Mouse (Mus musculus): ENCODE data around the gene Nipa1.

Nipa1 gene

DNA sequence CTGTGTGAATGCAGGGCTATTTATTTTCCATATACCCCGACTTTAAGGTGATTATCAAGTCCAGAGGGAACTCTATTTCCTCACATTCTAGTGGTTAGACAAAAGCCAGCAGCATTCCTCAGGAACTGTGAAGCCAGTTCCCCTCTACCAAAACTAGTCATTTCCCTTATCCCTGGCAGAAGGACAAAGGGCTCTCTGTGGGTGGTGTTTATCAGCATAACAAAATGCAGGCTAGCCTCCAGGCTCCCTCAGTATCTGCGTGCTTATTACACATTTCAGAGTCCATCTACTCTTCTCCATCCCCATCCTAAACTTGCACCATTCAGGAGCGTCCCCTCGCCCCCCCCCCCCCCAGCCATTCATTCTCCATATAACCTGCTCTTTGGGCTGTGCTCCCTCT lies 20.8 kb downstream of the Nipa1 start:
- DNase-seq: no peak

DNA sequence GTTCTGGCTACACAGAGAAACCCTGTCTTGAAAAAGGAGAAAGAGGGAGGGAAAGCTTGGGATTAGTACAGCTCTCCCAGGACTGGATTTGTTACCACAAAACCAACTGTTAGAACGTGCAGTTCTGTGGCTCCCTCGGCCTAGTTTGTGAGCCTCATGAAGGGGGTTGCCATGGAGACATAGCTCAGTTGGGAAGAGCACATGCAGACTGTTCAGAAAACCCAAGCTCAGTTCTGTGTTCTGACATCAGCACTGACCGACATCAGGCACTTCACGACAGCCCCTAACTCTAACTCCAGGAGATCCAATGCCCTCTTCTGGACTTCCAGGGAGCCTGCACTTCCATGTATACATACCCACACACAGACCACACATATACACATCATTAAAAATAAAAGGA lies 24.7 kb downstream of the Nipa1 start:
- DNase-seq: no peak

DNA sequence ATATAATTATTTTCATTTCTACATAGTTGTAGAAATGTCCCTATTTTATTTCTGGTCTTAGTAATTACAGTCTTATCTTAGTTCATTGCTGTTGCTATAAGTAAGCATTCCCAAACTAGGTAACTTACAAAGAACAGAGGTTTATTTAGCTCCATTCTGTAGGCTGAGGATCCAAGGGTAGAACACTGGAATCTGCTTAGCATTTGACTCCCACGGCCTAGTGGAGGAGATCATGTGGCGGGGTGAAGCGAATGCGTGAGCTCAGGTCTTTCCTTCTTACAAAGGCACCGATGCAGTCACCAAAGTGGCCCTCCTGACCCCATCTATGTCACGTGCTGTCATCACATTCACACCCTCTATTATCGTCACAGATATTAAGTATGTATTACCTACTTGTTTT lies 27.9 kb downstream of the Nipa1 start:
- DNase-seq: no peak

DNA sequence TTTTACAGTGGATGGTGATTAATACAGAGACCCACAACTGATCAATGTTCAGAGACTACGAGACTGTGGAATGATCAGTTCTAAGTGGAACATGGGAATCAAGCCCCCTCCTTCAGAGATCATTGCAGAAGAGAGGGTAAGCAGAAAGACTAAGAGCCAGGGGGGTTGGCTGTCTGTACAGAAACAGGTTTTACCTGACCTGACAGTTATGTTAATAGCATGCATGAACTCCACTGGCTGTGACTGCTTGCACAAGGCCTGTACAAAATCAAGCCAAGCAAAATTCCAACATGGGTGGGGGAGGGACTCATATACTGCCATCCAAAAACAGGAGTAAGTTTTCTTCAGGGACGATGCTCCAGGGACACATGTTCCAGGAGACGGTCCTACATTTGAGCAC lies 28.6 kb downstream of the Nipa1 start:
- DNase-seq: no peak

DNA sequence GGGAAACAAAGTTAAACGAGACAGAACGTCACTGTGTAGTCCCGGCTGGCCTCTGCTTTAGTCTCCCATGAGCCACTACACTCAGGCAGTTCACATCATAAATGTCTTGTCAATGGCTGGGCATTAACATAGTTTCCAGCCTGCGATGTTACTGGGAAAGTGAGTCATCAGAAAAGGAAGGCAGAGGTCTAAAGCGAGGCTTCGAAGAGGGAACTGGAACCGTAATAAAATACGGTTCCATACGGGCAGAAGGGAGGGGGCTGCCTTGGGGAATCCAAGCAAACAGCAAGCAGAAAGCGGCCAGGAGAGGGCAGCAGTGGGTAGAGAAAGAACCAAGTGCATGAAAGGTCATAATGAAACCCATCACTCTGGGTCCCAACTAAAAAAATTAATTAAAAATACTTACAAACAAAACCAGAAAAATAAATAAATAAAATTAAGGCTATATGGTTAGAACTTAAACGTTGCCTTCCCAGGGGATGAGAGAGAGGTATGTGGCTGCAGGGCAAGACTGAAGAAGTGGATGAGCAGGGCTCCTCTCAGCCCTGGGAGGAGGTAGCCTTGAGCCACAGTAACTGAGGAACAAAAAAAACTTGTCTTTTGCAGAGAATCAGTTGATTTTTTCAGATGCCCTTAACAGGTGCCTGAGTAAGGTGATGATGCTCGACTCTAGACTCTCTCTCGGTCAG lies 33.1 kb downstream of the Nipa1 start:
- peak; percentile 56 to 71 for DNase-seq

DNA sequence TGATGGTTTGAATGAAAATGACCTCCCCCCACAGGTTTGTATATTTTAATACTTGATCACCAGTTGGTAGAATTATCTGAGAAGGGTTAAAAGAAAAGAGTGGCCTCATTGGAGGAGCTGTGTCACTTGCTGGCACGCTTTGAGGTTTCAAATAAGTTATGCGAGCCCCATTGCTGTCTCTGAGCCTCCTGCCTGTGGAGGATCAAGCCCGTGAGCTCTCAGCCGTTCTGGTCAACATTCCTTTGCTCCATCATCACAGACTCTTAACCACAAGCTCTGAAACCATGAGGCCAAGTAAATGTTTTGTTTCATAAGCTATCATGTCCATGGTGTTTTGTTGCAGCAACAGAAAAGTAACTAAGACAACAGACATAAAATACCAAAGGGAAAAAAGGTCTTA lies 35.0 kb downstream of the Nipa1 start:
- DNase-seq: no peak

DNA sequence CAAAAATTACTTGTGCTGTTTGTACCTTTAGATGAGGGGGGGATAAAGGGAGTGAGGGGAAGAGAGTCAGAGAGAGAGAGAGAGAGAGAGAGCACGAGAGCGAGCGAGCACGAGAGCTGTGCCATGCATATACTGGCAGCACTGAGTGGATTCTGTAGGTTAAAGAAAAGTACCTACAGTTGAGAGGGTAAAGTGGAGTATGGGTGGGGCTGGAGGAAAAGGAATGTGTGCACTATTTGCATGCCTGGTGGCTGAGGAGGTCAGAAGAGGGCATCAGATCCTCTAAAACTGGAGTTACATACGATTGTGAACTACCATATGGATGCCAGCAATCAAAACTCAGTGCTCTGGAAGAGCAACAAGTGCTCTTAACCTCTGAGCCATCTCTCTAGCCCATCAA lies 36.6 kb downstream of the Nipa1 start:
- DNase-seq: no peak

DNA sequence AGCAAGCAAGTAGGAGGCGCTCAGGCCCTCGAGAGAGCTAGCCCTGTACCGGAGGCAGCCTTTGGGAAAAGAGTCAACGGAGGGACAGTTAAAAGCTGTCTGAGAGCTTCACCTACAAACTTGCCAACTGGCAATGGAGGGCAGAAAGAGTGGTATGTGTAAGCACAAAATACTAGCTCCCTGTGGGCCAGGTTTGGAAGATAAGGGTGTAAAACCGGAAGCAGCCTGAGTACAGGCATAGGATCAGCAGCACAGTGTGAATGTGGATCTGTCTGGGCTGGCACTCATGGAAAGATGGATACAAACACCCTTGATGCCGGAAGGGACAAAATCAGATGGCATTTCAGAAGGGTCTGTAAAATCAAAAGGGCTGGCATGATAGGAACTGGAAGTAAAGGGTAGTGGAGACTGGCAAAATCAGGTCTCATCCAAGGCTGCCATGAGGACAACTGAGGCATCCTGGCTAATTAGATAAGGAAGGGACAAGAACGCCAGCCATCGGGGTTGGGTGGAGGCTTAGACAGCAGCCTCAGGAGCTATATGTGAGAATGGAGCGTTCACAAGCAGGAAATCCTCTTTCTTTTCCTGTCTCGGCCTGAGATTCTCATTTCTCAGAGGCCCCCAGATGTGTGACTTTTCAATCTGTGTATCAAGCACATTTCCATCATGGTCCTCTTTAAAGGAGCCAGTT lies 37.6 kb downstream of the Nipa1 start:
- no peak for DNase-seq

DNA sequence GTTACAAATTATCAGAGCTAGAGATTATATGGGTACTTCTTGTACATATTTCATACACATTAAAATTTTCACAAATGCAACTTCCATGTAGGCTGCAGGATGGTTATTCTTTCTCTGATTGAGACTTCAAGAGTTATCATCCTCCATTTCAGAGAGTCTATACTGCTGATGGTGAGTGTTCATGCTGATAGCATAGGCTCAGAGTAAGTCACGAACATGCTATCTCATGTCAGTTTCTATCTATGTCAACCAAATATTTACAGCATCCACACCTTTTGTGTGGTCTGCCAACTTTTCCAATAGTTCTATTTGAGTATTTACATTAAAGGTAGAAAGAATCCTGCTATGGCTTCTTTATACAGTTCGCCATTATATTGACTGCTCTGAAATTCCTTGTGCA lies 38.2 kb downstream of the Nipa1 start:
- DNase-seq: no peak

DNA sequence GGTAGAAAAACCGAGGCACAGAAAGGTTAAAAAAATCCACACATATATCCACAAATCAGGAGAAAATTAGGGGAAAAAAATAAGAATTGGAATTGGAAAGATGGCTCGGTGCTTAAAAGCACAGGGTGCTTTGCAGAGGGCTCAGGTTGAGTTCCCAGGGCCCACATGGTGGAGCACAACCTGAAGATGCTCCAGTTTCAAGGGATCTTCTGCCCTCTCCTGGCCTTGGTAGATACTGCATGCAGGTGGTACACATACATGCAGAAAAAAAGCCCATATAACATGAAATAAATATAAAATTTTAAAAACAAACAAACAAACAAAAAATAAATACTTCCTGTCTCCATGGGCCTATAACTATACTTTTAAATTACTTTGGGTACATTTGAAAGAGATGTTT lies 45.3 kb downstream of the Nipa1 start:
- peak in 1 of 2 experiments; percentile 7 for DNase-seq

DNA sequence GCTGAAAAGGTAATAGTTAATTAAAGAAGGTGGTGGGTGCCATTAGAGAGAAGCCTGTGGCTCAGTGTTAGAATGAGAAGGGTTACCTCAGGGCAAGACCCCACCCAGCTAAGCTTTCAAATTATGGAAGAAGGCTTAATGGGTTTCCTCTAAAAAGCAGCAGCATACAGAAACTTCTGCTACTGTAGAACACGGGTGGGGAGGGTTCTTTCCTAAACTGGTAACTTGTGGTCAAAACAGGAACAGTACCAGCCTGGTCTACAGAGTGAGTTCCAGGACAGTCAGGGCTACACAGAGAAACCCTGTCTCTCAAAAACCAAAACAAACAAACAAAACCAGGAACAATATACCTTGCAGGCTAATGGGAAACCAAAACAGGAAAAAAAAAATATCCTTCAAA lies 50.3 kb downstream of the Nipa1 start:
- no peak for DNase-seq

DNA sequence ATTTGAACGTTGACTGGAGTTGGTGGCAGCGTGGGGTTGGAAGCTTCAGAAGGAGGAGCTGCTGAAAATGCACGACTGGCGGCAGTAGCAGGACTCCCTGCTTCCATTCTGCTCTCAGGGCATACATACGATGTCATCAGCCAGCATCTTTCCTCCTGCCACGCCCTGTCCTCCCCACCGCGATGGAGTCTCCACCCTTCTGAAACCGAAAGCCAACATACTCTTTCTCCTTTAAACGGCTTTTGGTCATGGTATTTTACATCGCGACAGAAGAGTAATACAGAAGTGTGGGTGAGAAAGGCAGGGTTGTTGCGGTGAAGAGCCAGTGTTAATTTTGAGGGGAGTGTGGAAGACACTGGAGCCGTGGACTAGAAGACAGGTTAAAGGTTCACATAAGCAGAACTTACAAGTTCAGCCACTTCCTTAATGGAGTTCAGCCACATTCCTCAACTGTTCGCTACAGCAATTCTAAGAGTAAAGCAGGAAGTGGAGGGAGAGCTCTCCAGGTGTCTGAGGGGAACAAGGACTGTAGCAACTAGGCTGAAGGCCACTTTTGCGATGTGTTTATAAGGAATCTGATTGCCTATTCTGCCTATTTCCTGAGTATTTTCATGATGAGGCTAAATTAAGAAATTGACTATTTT lies 51.4 kb downstream of the Nipa1 start:
- DNase-seq: peak; percentile 26 to 29

DNA sequence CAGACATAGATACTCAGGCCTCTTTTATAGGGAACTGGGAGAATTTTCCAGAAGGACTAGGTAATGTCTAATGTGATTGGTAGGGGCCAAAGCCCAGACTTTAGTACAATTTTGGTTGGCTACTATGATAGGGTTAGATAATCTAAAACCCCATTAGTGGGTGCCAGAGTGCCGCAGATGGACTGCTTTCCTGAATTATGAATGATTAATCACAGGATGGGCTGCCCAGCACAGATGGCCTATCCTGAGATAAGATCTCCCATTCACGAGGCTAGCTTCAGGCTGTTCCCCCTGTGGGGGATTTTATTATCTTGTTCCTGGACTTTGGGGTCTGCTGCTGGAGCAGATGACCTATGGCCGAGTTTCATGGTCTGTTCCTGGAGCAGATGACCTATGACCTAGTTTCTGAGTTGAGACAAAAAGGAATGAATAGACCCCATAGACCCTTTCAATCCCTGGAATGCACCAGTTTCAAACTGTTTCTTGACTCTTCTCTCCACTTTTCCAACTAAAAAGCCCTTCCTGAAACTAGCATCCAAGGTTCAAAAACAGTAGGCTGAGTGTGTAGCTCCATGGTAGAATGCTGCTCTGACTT lies 52.8 kb downstream of the Nipa1 start:
- DNase-seq: no peak

DNA sequence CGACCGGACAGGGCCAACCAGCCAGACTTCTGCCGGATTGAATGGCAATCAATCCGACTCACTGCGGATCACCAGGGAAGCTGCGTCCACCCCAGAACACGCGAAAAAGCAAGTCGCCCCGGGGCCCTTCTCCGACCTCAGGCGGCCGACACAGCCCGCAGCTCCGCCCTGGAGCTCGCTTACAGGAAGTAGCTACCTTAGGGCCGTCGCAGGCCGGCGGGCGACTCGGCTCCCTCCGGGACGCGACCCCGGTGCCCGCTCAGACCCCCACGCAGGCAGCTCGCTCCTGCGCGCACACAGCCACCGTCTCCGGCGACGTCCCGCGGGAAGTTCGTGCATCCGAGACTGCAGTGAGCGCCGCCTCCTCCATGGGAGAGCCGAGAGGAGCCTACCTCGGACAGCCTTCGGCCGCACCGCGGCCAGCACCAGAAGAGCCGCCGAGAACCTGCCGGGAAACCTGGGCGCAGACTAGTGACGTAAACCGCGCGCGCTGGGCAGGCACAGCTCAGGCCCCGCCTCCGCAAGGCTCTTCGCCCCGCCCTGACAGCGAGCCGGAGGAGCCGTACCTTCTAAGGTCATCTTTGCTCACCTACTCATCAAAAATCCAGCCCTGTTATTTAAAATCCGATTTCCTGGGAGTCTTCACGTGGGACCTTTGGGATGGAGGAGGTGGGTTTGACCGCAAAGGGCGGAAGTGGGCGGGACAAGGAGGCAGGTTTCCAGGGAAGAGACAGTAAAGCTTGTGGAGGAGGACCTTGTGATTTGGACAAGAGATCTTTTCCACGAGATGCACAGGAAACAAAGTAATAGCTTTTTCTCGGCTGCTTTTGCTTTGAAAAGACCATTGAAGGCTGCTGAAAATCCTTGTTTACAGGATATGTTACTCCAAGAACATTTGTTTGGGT lies 57.5 kb downstream of the Nipa1 start, which contains the start of gene Nipa2:
Gene Nipa2, minus strand, starts transcription at position 473 of the 905 bp plus-strand sequence.
- DNase-seq: peak; percentile 90 to 91

DNA sequence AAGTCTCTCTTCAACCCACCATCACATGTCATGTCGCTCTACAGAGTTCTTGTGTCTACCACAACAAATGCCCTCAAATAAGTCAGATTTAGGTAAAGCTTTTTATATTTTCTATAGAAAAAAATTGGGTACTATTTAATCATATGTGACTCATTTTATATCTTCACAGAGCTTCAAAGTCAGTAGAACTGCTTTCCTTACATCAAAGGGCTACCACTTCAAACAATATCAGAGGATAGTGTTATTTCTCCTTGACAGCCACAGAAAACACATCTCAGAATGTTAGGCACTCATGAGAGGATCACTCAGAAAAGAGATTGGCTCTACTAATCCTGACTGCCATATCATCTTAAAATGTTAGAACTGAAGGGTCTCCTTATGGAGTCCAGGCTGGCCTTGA lies 59.2 kb downstream of the Nipa1 start:
- no peak for DNase-seq

DNA sequence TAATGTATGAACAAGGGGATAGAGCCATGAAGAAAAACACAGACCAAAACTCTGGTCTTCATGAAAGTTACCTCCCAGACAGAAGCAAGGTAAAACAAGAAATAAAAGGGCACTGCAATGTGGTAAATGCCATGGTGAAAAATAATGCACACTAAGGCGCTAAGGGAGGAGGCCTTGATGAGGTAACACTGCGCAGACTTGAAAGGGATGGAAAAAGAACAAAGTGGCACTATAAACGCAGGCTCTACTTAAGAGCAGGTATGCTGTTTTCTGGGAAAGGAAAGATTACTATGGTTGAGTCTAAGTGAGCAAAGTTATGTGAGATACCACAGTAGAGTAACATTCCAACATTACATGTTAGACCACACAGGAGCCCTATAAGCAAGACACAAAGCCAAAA lies 60.0 kb downstream of the Nipa1 start:
- no peak for DNase-seq

DNA sequence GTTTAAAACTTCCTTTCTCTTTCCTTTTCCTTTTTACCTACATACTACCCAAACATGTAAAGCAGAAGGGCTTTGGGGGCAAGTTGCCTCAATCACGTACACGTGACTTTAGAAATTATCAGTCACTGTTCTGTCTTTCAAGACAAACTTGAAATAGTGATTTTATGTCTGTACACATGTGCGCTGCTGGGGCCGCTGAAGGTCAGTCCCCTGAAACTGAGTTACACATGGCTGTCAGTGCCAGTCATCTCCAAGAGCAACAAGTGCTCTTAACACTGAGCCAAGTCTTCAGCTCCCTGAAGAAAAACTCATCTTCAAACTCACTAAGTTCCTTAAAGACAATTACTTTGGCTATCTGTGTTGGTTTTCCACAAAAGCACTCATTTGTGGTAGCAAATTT lies 61.8 kb downstream of the Nipa1 start:
- no peak for DNase-seq

DNA sequence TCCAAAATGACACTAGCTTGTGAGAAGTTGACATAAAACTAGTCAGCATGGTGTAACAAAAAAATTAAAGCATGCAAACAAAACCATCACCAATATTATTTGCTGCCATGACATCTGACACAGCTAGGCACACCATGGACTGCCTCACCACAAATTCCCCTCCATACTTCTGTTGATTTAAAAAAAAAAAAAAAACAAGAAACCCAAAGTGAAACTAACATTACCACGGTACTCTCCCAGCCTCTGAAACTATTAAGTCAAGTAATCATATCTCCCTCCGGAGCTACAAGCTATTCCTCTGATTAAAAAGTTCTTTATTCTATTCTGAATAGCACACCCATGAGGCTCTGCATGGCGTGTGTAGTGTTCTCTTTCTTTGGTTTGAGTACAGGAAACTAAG lies 62.6 kb downstream of the Nipa1 start:
- DNase-seq: no peak

DNA sequence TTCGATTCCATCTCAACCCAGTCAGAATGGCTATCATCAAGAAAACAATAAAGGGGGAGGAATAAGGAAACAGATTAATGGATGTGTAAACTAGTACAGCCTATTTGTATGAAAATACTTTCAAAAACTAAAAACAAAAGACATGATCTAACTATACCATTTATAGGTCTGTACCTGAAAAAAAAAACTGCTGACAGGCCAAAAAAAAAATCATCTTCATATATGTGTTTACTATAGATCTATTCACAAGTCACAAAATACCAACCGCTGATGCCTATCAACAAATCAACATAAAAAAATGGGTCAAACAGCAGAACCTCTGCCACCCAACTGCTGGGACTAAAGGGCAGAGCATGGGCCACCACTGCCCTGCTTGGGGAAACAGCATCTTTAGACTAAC lies 63.7 kb downstream of the Nipa1 start:
- DNase-seq: no peak

DNA sequence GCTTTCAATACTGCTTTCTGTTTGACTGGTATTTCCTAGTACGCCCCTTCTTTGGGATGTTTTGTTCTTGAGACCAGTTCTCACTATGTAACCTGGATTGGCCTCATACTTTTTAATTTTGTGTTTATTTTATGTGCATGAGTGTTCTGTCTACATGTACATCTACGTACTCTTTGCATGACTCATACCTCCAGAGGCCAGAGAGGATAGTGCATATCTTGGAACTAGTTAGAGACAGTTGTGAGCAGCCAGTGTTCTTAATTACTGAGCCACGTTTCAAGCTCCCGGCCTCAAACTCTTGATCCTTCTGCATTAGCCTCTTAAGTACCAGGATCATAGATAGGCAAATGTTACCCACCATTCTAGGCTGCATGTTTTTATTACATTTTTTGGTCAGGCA lies 81.4 kb downstream of the Nipa1 start:
- DNase-seq: no peak

DNA sequence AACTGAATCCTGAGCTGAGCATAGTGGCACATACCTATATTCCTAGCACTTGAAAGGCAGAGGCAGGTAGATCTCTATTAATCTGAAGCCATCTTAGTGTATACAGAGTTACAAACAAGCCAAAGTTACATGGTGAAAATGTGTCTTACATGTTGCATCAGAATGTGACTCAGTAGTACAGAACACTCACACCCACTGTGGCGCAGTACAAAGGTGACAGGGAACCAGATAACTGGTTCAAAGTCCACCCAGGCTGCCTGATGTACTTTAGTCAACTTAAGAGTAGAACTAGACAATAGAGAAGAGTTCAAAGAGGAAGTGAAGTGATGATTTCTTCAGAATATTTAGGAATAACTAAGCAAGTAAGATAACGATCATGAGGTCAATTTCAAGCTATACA lies 84.7 kb downstream of the Nipa1 start:
- DNase-seq: no peak

DNA sequence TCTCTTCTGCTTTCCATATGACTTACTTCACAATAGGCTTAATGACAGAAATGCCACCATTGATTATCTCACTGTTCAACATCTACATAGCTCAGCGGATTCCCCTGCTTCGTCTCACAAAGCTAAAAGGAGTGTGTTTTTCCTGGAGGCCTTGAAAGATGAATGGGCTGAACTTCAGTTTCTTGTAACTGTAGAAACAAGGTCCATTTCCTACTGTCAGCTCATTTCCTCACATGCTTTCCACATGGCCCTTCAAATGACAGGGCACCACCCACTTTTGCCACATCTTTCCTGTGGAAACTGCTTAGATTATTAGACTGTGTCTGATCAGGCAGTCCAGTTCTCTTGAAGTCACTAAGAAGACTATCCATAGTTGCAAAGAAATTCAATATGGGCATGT lies 91.1 kb downstream of the Nipa1 start:
- DNase-seq: no peak
